ENCODE assay signal across 22 mouse cellular contexts in the genomic region with DNA sequence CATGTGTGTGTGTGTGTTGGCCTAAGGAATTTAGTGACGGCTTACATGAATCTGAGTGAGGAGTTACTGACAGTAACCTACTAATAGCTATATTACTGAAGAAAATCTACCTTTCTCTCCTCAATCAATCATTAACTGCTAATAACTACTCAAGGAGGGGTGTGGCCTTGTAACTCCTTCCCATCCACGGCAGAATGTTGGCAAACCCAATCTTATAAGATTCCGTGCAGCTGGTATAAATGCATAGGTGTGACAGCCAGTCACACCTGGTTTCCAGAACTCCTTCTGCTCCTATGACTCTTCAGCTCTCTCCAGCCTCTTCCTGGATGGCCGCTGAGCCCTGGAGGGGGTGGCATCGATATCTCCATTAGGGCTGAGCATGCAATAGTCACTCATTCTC. TPM values are rescaled to one million over a fixed set of nuclear protein-coding genes. Genes with fewer than 3 reads are reported as not detected.
DNase-seq lines count a peak whose midpoint lies in the region; ATAC-seq and TF ChIP-seq lines count a peak whose summit lies in the region.
"Had no signal": no experiment of that assay in that cellular context is flagged by ENCODE, and none has a peak within 500 bp of the region (broad histone marks: within the 10 kb centered on the region; RNA-seq: fewer than 3 reads in every experiment).

No protein-coding gene starts in this region.

- H3K27me3 ChIP-seq in intestine, embryonic 15.5 days (replicated peaks) = no peaks in the 10 kb centered on the region
- H3K27me3 ChIP-seq in intestine, postnatal 0 days (replicated peaks; ENCODE audit: control insufficient read depth, insufficient read depth, low read length) = no peaks in the 10 kb centered on the region
- H3K27me3 ChIP-seq: CH12.LX; embryonic facial prominence, embryonic 12.5 days; forebrain, embryonic 13.5 days; forebrain, embryonic 15.5 days had no signal

- peak; percentile 78 for ATAC-seq in intestine, embryonic 15.5 days
- peak; percentile 43; the same call in 1 of the 2 replicates for ATAC-seq in intestine, postnatal 0 days
- ATAC-seq: CD4-positive, CD25-positive, alpha-beta regulatory T cell, adult 4 months; forebrain, embryonic 13.5 days; forebrain, embryonic 15.5 days; forebrain, postnatal 0 days had no signal

- no peaks in the 10 kb centered on the region for H3K4me1 ChIP-seq in intestine, embryonic 15.5 days (replicated peaks)
- no peaks in the 10 kb centered on the region for H3K4me1 ChIP-seq in intestine, postnatal 0 days (replicated peaks; ENCODE audit: control insufficient read depth, insufficient read depth, low read length)
- H3K4me1 ChIP-seq: embryonic facial prominence, embryonic 10.5 days; embryonic facial prominence, embryonic 12.5 days; forebrain, embryonic 13.5 days; forebrain, embryonic 15.5 days had no signal

- H3K9ac ChIP-seq in intestine, embryonic 15.5 days = no peak overlapping the region
- H3K9ac ChIP-seq in intestine, postnatal 0 days (ENCODE audit: low read depth, low read length) = no peak overlapping the region
- H3K9ac ChIP-seq: embryonic facial prominence, embryonic 12.5 days; forebrain, embryonic 13.5 days; forebrain, embryonic 15.5 days; forebrain, postnatal 0 days had no signal

- WGBS in intestine, embryonic 15.5 days = 77% methylated on average over 5 of the region's 5 CpGs
- WGBS in intestine, postnatal 0 days = 46% methylated on average over 5 of the region's 5 CpGs

- H3K4me2 ChIP-seq in intestine, embryonic 15.5 days (replicated peaks) = no peak overlapping the region
- H3K4me2 ChIP-seq in intestine, postnatal 0 days (replicated peaks; ENCODE audit: low read depth) = no peak overlapping the region
- H3K4me2 ChIP-seq: embryonic facial prominence, embryonic 12.5 days; forebrain, embryonic 13.5 days; forebrain, embryonic 15.5 days had no signal

- TF ChIP-seq CTCF in intestine, postnatal 0 days (IDR thresholded peaks at IDR 0.05; ENCODE audit: low read depth) = no peak

- no peaks in the 10 kb centered on the region for H3K9me3 ChIP-seq in intestine, embryonic 15.5 days
- no peaks in the 10 kb centered on the region for H3K9me3 ChIP-seq in intestine, postnatal 0 days (ENCODE audit: control insufficient read depth)
- H3K9me3 ChIP-seq: embryonic facial prominence, embryonic 10.5 days; embryonic facial prominence, embryonic 12.5 days; forebrain, embryonic 15.5 days had no signal

- no peak overlapping the region for H3K27ac ChIP-seq in intestine, embryonic 15.5 days
- H3K27ac ChIP-seq in intestine, postnatal 0 days (ENCODE audit: low read depth, low read length) = no peak overlapping the region
- H3K27ac ChIP-seq: embryonic facial prominence, embryonic 10.5 days; embryonic facial prominence, embryonic 12.5 days; forebrain, embryonic 13.5 days; forebrain, embryonic 15.5 days had no signal

- H3K4me3 ChIP-seq in intestine, embryonic 15.5 days (replicated peaks) = no peak overlapping the region
- no peak overlapping the region for H3K4me3 ChIP-seq in intestine, postnatal 0 days (ENCODE audit: low read depth, low read length)
- H3K4me3 ChIP-seq: embryonic facial prominence, embryonic 10.5 days; embryonic facial prominence, embryonic 12.5 days; forebrain, embryonic 13.5 days; forebrain, embryonic 15.5 days had no signal

- no peaks in the 10 kb centered on the region for H3K36me3 ChIP-seq in intestine, embryonic 15.5 days
- H3K36me3 ChIP-seq in intestine, postnatal 0 days (ENCODE audit: control insufficient read depth, insufficient read depth) = no peaks in the 10 kb centered on the region
- H3K36me3 ChIP-seq: embryonic facial prominence, embryonic 10.5 days; embryonic facial prominence, embryonic 12.5 days; forebrain, embryonic 15.5 days; G1E had no signal

- peak; percentile 61 for DNase-seq in heart, adult 11 months
- no peak for DNase-seq in heart, adult 18-20 months
- no peak for DNase-seq in cerebellum, adult 9-10 months
- DNase-seq: adrenal gland, adult 2 months; adrenal gland, postnatal 10 days; adrenal gland, postnatal 25 days; B cell, adult 2 months; cerebellum, adult 11 months; cerebellum, adult 18-20 months; cerebellum, adult 8-10 months; cerebellum, postnatal 10 days; cerebellum, postnatal 25 days; forebrain, postnatal 0 days had no signal

RNA-seq across cellular contexts. Expression of gene Gadl1, which starts 25.8 kb away (rescaled TPM):
- total RNA-seq in heart, adult 18-20 months (2021) = not detected
- 0.50 and 0.53 TPM in 2 replicates for polyA plus RNA-seq in intestine, embryonic 15.5 days (2015; fragmentation: Nextera tagmentation; extraction: Ambion mirVana)
- 0.30 and 0.39 TPM in 2 replicates for polyA plus RNA-seq in intestine, postnatal 0 days (2015; fragmentation: Nextera tagmentation; extraction: Ambion mirVana)
- polyA plus RNA-seq: CD4-positive, CD25-positive, alpha-beta regulatory T cell, adult 4 months; G1E had no signal
